Mouse (Mus musculus) heart, adult 8-10 months (tissue): ENCODE data around the gene Mmp14. TPM values are rescaled to one million over a fixed set of nuclear protein-coding genes. Genes with fewer than 3 reads are reported as not detected.
A peak's percentile ranks its signal among the peaks of the same experiment; 100 is the strongest.

ENCODE experiments used
- DNase-seq: peaks from one replicate; pipeline ENCODE4 v3.0.0; 2022; ENCODE audit warnings: low spot score
- total RNA-seq, 4 experiments: library from RNA; stranded (reverse); gene quantifications; 2 replicates each; pipeline ENCODE4 v1.2.4; 2022

The Mmp14 gene
- 10 to 100 TPM in 2 of 4 experiments, 1 to 10 TPM in 2; 7.4 to 12.1 (median 9.2) TPM for total RNA-seq

- peak; percentile 74 for DNase-seq
Observed at GRCm38 (mm10) chr14:54431334-54432077, at the start of gene Mmp14. Gene Mmp14 (plus strand): TSS chr14:54431612.

- DNase-seq: no peak
Observed at GRCm38 (mm10) chr14:54381816-54382215, 49.6 kb upstream of the Mmp14 start.

- DNase-seq: no peak
Observed at GRCm38 (mm10) chr14:54382641-54383040, 48.8 kb upstream of the Mmp14 start.

GRCm38 (mm10) chr14:54383355-54383771 is 48.0 kb upstream of the Mmp14 start:
- peak; percentile 47 for DNase-seq

GRCm38 (mm10) chr14:54384396-54384795 is 47.0 kb upstream of the Mmp14 start:
- DNase-seq: no peak

- DNase-seq: no peak
Observed at GRCm38 (mm10) chr14:54385968-54386618, 45.3 kb upstream of the Mmp14 start.

- DNase-seq: no peak
Observed at GRCm38 (mm10) chr14:54387546-54387945, 43.9 kb upstream of the Mmp14 start.

- no peak for DNase-seq
Observed at GRCm38 (mm10) chr14:54390843-54391242, 40.6 kb upstream of the Mmp14 start.

GRCm38 (mm10) chr14:54393794-54394193 is 37.6 kb upstream of the Mmp14 start:
- no peak for DNase-seq

GRCm38 (mm10) chr14:54394309-54394708 is 37.1 kb upstream of the Mmp14 start:
- DNase-seq: no peak

GRCm38 (mm10) chr14:54396685-54397084 is 34.7 kb upstream of the Mmp14 start:
- DNase-seq: no peak

GRCm38 (mm10) chr14:54397872-54398527 is 33.4 kb upstream of the Mmp14 start:
- DNase-seq: no peak

- DNase-seq: no peak
Observed at GRCm38 (mm10) chr14:54398528-54398916, 32.9 kb upstream of the Mmp14 start.

GRCm38 (mm10) chr14:54398921-54399382 is 32.5 kb upstream of the Mmp14 start:
- DNase-seq: no peak

GRCm38 (mm10) chr14:54401723-54402122 is 29.7 kb upstream of the Mmp14 start:
- DNase-seq: no peak

GRCm38 (mm10) chr14:54408336-54409056 is 22.9 kb upstream of the Mmp14 start:
- DNase-seq: no peak

- DNase-seq: no peak
Observed at GRCm38 (mm10) chr14:54409057-54409645, 22.3 kb upstream of the Mmp14 start.

GRCm38 (mm10) chr14:54409980-54410810 is 21.2 kb upstream of the Mmp14 start:
- no peak for DNase-seq

- no peak for DNase-seq
Observed at GRCm38 (mm10) chr14:54412000-54412576, 19.3 kb upstream of the Mmp14 start.

- DNase-seq: peak; percentile 74
Observed at GRCm38 (mm10) chr14:54412629-54413170, 18.7 kb upstream of the Mmp14 start.
